Mouse (Mus musculus): Measurements from ENCODE around the gene Rbbp4. TPM values are rescaled to one million over a fixed set of nuclear protein-coding genes. Genes with fewer than 3 reads are reported as not detected.

Rbbp4 gene
- total RNA-seq (2014; fragmentation: Nextera tagmentation) (128 and 189 TPM in 2 replicates), total RNA-seq (2017) (92.8 and 105 TPM in 2 replicates)

- peak; percentile 87 for ATAC-seq (replicated peaks; ENCODE audit: low FRiP score, low TSS enrichment, poor library complexity, severe bottlenecking)
Measured at GRCm38 (mm10) chr4:129335216-129336074, at the start of gene Rbbp4, which contains the start of gene Zbtb8os. Gene Rbbp4, minus strand, starts transcription at chr4:129335370. Gene Zbtb8os, plus strand, starts transcription at chr4:129335695.

GRCm38 (mm10) chr4:129384440-129384839, 49.3 kb upstream of the Rbbp4 start:
- ATAC-seq (replicated peaks; ENCODE audit: low FRiP score, low TSS enrichment, poor library complexity, severe bottlenecking), result no peak

DNA sequence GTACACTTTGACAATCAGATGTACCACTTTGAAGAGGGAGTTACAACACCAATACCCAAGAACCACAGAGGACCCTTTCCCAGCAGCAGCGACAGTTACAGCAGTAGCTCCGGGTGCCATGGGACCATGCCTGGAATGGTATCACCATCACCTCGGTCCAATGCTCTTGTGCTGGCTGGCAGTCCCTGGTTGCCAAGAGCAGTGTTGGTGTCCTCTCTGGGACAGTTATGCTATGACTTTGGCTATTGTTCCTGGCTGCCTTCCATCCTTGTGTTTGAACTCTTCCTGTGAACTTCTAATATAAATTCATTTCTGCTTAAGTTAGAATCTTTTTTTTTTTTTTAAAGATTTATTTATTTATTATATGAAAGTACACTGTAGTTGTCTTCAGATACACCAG, 48.4 kb upstream of the Rbbp4 start:
- no peak for ATAC-seq (replicated peaks; ENCODE audit: low FRiP score, low TSS enrichment, poor library complexity, severe bottlenecking)

GRCm38 (mm10) chr4:129382488-129382887, 47.3 kb upstream of the Rbbp4 start:
- ATAC-seq (replicated peaks; ENCODE audit: low FRiP score, low TSS enrichment, poor library complexity, severe bottlenecking), result no peak

DNA sequence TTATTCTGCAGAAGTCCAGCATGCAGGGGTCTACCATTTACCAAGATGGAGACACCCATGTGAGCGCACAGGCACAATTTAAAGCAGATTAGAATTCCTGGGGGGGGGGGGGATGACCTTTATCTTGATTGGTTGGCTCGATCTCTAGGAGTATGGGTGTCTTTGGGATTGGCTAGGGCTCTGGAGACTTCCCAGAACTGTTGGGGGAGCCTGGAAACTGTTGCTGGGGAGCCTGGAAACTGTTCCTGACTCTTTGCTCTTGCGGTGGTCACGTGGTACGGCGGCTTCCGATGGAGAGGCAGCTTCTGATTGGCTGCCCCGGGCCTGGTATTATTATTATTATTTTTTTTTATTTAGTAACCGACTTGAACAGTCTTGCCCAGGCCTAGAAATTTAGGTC, 46.9 kb upstream of the Rbbp4 start:
- ATAC-seq (replicated peaks; ENCODE audit: low FRiP score, low TSS enrichment, poor library complexity, severe bottlenecking), result no peak

DNA sequence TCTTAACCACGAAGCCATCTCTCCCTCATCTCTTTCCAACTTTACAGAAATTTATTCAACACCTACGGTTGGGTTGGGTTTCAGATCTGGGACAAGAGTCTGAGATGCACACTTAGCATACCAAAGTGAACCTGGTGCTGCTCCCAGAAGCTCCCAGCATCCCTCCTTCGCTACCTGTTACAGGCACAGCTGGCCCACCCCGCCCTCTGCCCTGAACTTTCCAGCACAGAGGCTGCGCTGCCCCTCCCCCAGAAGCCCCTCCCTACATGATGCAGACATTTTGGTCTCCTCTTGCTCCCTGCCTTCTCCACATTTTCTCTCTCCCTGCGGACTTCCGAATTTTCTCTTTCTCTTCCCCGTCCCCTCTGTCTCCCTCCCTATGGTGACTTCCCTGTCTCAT, 46.0 kb upstream of the Rbbp4 start:
- no peak for ATAC-seq (replicated peaks; ENCODE audit: low FRiP score, low TSS enrichment, poor library complexity, severe bottlenecking)

DNA sequence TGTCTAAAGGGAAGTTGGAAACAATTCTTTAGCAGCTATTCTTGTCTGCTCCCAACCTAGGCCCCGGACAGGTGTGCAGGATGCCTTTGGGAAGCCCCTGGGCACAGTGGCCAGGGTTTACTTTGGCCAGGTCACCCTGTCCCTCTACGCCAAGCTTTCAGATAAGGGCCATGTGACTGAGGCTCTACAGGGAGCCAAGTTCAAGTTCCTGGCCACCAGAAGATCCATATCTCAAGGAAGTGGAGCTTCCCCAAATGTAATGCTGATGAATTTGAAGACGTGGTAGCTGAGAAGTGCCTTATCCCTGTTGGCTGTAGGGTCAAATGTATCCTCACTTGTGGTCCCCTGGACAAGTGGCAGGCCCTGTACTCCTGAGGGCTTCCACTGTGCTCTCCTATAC, 44.6 kb upstream of the Rbbp4 start:
- no peak for ATAC-seq (replicated peaks; ENCODE audit: low FRiP score, low TSS enrichment, poor library complexity, severe bottlenecking)

- ATAC-seq (replicated peaks; ENCODE audit: low FRiP score, low TSS enrichment, poor library complexity, severe bottlenecking), result 0 out of 2 replicates have a peak, but pooled peaks have one; percentile 40
Measured at GRCm38 (mm10) chr4:129377601-129378390, 42.6 kb upstream of the Rbbp4 start, which contains the start of gene Zbtb8a. Gene Zbtb8a, minus strand, starts transcription at chr4:129378116.

- ATAC-seq (replicated peaks; ENCODE audit: low FRiP score, low TSS enrichment, poor library complexity, severe bottlenecking), result no peak; the same call in 1 of the 2 replicates
Measured at GRCm38 (mm10) chr4:129376961-129377545, 41.9 kb upstream of the Rbbp4 start.

- no peak for ATAC-seq (replicated peaks; ENCODE audit: low FRiP score, low TSS enrichment, poor library complexity, severe bottlenecking)
Measured at GRCm38 (mm10) chr4:129375821-129376220, 40.7 kb upstream of the Rbbp4 start.

GRCm38 (mm10) chr4:129375000-129375399, 39.8 kb upstream of the Rbbp4 start:
- no peak for ATAC-seq (replicated peaks; ENCODE audit: low FRiP score, low TSS enrichment, poor library complexity, severe bottlenecking)

GRCm38 (mm10) chr4:129374219-129374755, 39.1 kb upstream of the Rbbp4 start:
- ATAC-seq (replicated peaks; ENCODE audit: low FRiP score, low TSS enrichment, poor library complexity, severe bottlenecking), result no peak

GRCm38 (mm10) chr4:129373202-129373976, 38.2 kb upstream of the Rbbp4 start:
- ATAC-seq (replicated peaks; ENCODE audit: low FRiP score, low TSS enrichment, poor library complexity, severe bottlenecking), result 0 out of 2 replicates have a peak, but pooled peaks have one; percentile 15

GRCm38 (mm10) chr4:129371391-129371790, 36.2 kb upstream of the Rbbp4 start:
- ATAC-seq (replicated peaks; ENCODE audit: low FRiP score, low TSS enrichment, poor library complexity, severe bottlenecking), result no peak

DNA sequence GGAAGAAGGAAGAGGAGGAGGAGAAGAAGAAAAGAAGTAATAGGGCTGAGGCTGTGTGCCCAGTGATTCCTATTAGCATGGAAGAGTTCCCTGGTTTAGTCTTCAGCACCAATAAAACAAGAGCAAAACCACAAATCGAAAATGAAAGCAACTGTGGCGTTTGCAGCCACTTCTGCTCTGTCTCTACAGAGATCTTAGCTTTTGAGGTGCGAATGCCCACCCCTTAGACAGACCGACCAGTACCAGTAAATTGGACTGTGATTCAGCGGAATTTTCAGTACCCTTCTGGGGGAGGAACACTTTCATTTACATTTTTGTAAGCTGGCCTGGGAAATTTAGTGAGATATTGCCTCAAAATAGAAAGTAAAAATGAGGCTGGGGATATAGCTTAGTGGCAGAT, 30.1 kb upstream of the Rbbp4 start:
- ATAC-seq (replicated peaks; ENCODE audit: low FRiP score, low TSS enrichment, poor library complexity, severe bottlenecking), result no peak

- no peak for ATAC-seq (replicated peaks; ENCODE audit: low FRiP score, low TSS enrichment, poor library complexity, severe bottlenecking)
Measured at GRCm38 (mm10) chr4:129364379-129364778, 29.2 kb upstream of the Rbbp4 start.

- no peak for ATAC-seq (replicated peaks; ENCODE audit: low FRiP score, low TSS enrichment, poor library complexity, severe bottlenecking)
Measured at GRCm38 (mm10) chr4:129363463-129363862, 28.3 kb upstream of the Rbbp4 start.

DNA sequence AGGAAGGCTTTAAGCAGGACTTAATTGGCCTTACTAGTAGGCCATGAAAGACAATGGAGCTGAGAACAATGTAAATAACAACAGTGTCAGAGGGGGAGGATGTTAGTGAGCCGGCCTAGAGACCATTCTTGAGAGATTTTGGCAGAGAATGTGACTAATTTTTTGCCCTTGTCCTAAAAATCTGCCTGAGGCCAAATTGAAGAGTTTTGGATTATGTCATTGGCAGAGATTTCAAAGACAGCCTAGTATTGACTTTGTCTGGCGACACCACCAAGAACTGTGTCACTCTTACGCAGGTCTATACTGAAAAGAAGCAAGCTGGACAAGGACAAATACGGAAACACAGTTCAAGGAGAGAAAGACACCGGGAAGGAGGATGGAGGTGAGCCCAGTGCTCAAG, 27.6 kb upstream of the Rbbp4 start:
- no peak for ATAC-seq (replicated peaks; ENCODE audit: low FRiP score, low TSS enrichment, poor library complexity, severe bottlenecking)

- ATAC-seq (replicated peaks; ENCODE audit: low FRiP score, low TSS enrichment, poor library complexity, severe bottlenecking), result peak; percentile 57
Measured at GRCm38 (mm10) chr4:129362238-129362637, 27.1 kb upstream of the Rbbp4 start.
